Mouse (Mus musculus): ENCODE data around the gene Zswim3. TPM values are rescaled to one million over a fixed set of nuclear protein-coding genes. Genes with fewer than 3 reads are reported as not detected.

The Zswim3 gene
- polyA plus RNA-seq, 1 experiment from 2014 or later = 16.4 TPM

DNA sequence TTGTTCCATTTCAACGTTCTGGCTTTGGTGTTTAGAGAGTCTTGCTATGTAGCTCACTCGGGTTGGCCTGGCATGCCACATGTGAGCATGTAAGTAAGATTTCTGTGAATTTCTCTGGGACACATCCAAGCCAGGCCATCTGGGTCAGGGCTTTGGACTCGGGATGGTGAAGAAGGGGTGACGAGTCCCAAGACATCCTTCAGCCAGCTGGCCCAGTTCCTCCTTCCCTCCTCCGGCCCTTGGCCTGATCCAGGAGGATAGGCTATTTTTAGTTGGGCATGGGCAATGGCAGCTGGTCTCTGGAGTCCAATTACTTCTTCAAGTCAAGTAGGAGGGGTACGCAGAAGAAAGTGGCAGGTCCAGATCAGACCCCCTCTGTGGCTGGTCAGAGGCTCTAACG, 26.1 kb upstream of the Zswim3 start:
- Histone ChIP-seq H3K9me3 (ENCODE audit: control insufficient read depth, low read length) (no peaks in the 10 kb centered on the region), H3K27me3 (ENCODE audit: control insufficient read depth, insufficient read depth, low read length) (no peaks in the 10 kb centered on the region), H3K4me3 (replicated peaks; ENCODE audit: low read length) (no peak overlapping the region), H3K27ac (no peak overlapping the region), H3K9ac (no peak overlapping the region), H3K4me2 (replicated peaks) (no peak overlapping the region), H3K4me1 (replicated peaks; ENCODE audit: control insufficient read depth, insufficient read depth, low read length) (no peaks in the 10 kb centered on the region), H3K36me3 (replicated peaks; ENCODE audit: control insufficient read depth, insufficient read depth) (no peaks in the 10 kb centered on the region)
- DNase-seq (ENCODE audit: low spot score) (no peak), ATAC-seq (ENCODE audit: low FRiP score) (no peak)
- 84% methylated on average over 7 of the region's 7 CpGs for WGBS

DNA sequence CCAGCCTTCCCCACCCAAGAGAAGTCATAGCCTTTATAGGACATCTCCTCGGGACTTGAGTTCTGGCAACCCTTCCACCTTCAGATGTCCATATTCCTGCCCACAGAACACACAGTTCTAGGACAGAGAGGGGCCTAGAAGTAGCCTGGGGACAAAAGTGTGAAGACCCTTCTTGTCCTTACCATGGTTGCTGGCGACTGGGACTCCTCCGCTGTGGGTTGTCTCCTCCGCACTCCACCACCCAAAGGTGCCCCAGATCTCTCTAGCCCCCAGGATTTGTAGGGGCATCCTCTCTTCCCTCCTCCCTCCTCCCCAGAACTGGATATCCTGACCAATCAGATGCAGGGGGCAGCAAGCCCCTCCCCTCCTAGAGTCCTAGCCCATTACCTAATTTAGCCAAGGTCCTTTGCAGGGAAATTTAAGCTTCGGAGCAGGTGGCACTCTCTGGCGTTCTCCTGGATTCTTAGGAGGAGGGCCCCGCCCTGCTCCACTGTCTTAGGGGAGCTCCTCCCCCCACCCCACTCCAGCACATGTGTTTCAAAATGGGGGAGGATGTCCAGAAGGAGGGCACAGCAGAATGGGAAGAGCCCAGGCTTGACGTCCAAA, 25.3 kb upstream of the Zswim3 start, which contains the start of gene Tnnc2:
TSS of gene Tnnc2 (minus strand) at position 487 of the 606 bp plus-strand sequence.
- DNase-seq (ENCODE audit: low spot score) (no peak), ATAC-seq (ENCODE audit: low FRiP score) (no peak)
- H3K9me3 ChIP-seq (ENCODE audit: control insufficient read depth, low read length) = no peaks in the 10 kb centered on the region
- no peak within 1 kb of the TSS for H3K9ac ChIP-seq
- H3K4me1 ChIP-seq (replicated peaks; ENCODE audit: control insufficient read depth, insufficient read depth, low read length) = no peaks in the 10 kb centered on the region
- no peaks in the 10 kb centered on the region for H3K27me3 ChIP-seq (ENCODE audit: control insufficient read depth, insufficient read depth, low read length)
- 71% methylated on average over 8 of the region's 8 CpGs for WGBS
- H3K4me2 ChIP-seq (replicated peaks) = no peak within 1 kb of the TSS
- no peak within 1 kb of the TSS for H3K27ac ChIP-seq
- H3K4me3 ChIP-seq (replicated peaks; ENCODE audit: low read length) = no peak within 1 kb of the TSS
- no peaks in the 10 kb centered on the region for H3K36me3 ChIP-seq (replicated peaks; ENCODE audit: control insufficient read depth, insufficient read depth)

DNA sequence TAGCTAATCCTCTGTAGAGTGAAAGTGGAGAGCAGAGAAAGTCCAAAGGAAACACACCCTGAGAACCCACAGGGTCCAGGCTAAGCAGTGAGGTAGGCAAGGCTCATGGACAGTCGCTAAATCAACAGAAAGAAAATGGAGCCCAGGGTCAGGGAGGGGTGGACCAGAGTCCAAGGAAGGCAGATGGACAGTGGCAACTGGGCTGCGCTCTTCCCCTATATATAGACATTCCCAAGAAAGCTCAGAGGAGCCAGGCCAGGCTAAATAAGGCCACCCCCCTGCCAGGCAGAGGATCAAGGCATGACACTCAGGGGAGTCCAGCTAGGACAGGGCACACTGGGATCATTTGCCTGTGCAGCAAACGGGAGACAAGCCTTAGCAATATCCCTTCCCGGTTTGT, 23.0 kb upstream of the Zswim3 start:
- Histone ChIP-seq H3K36me3 (replicated peaks; ENCODE audit: control insufficient read depth, insufficient read depth) (no peaks in the 10 kb centered on the region), H3K9ac (no peak overlapping the region), H3K4me3 (replicated peaks; ENCODE audit: low read length) (no peak overlapping the region), H3K27me3 (ENCODE audit: control insufficient read depth, insufficient read depth, low read length) (no peaks in the 10 kb centered on the region), H3K27ac (no peak overlapping the region), H3K4me1 (replicated peaks; ENCODE audit: control insufficient read depth, insufficient read depth, low read length) (peaks cover 7% of the 10 kb centered on the region; the same call in 1 of the 2 replicates), H3K4me2 (replicated peaks) (no peak overlapping the region), H3K9me3 (ENCODE audit: control insufficient read depth, low read length) (no peaks in the 10 kb centered on the region)
- no peak for DNase-seq (ENCODE audit: low spot score)
- ATAC-seq (ENCODE audit: low FRiP score) = no peak
- 79% methylated on average over 4 of the region's 4 CpGs for WGBS

DNA sequence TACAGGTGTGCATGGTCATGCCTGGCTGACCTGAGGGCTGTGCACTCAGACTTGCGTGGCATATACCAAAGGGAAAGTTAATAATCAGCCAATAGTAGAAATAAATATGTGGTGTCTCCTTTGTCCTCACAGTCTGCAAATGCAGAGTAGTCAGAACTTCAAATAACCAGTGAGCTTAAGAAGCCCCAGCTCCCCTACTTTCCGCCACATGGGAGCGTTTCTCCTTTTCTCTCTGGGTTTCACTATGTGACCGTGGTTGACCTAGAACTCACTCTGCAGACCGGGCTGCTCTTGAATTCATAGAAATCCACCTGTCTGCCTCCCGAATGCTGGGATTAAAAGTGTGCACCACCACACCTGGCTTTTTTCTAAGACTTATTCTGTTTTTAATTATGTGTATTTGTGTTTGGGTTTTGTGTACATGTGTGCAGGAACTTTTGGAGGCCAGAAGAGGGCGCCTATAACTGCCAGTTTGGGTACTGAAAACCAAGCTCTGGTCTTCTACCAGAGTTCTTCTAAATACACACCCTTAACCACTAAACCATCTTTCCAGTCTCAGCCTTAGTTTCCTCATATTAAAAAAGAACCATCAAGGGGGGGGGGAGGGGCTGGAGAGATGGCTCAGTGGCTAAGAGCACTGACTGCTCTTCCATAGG, 20.8 kb upstream of the Zswim3 start:
- Histone ChIP-seq H3K4me3 (replicated peaks; ENCODE audit: low read length) (no peak overlapping the region), H3K9ac (no peak overlapping the region), H3K36me3 (replicated peaks; ENCODE audit: control insufficient read depth, insufficient read depth) (peaks cover 4% of the 10 kb centered on the region; the same call in 1 of the 2 replicates), H3K4me1 (replicated peaks; ENCODE audit: control insufficient read depth, insufficient read depth, low read length) (peaks cover 7% of the 10 kb centered on the region; the same call in 1 of the 2 replicates), H3K27me3 (ENCODE audit: control insufficient read depth, insufficient read depth, low read length) (no peaks in the 10 kb centered on the region), H3K4me2 (replicated peaks) (no peak overlapping the region), H3K9me3 (ENCODE audit: control insufficient read depth, low read length) (no peaks in the 10 kb centered on the region), H3K27ac (no peak overlapping the region)
- ATAC-seq (ENCODE audit: low FRiP score) (no peak), DNase-seq (ENCODE audit: low spot score) (no peak)
- WGBS = 81% methylated on average over 7 of the region's 7 CpGs

DNA sequence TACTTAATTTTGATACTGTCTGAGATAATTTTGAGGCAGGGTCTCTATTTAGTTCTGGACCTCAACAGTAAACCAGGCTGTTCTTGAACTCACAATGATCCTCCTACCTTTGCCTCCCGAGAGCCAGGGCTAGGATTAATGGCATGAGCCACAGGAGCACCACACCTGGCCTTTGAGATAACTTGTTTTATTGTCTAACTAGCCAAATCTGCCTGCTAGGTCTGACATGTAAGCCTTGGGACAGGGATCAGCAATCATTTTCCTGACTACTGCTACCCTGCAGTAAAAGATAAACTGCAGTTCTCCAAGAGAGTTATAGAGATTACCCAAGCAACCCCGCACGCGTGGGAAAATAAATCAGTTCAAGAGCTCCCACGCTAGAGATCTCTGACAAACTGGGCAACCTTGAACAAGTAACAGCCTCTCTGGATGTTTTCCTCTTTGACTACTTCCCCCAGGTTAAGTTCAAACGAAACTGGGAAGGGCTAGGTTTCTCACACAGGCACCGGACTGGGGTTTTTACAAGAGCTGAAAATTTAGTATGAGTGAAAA, 20.0 kb upstream of the Zswim3 start:
- Histone ChIP-seq H3K9me3 (ENCODE audit: control insufficient read depth, low read length) (no peaks in the 10 kb centered on the region), H3K27me3 (ENCODE audit: control insufficient read depth, insufficient read depth, low read length) (no peaks in the 10 kb centered on the region), H3K4me3 (replicated peaks; ENCODE audit: low read length) (peak overlapping the region; percentile 62), H3K4me1 (replicated peaks; ENCODE audit: control insufficient read depth, insufficient read depth, low read length) (peaks cover 7% of the 10 kb centered on the region; the same call in 1 of the 2 replicates), H3K36me3 (replicated peaks; ENCODE audit: control insufficient read depth, insufficient read depth) (peaks cover 11% of the 10 kb centered on the region; the same call in 1 of the 2 replicates), H3K4me2 (replicated peaks) (peak overlapping the region; percentile 89), H3K9ac (peak overlapping the region; percentile 78), H3K27ac (0 out of 2 replicates have a peak overlapping the region, but pooled peaks have one; percentile 44)
- 19% methylated on average over 7 of the region's 7 CpGs for WGBS
- ATAC-seq (ENCODE audit: low FRiP score) (no peak), DNase-seq (ENCODE audit: low spot score) (no peak)

DNA sequence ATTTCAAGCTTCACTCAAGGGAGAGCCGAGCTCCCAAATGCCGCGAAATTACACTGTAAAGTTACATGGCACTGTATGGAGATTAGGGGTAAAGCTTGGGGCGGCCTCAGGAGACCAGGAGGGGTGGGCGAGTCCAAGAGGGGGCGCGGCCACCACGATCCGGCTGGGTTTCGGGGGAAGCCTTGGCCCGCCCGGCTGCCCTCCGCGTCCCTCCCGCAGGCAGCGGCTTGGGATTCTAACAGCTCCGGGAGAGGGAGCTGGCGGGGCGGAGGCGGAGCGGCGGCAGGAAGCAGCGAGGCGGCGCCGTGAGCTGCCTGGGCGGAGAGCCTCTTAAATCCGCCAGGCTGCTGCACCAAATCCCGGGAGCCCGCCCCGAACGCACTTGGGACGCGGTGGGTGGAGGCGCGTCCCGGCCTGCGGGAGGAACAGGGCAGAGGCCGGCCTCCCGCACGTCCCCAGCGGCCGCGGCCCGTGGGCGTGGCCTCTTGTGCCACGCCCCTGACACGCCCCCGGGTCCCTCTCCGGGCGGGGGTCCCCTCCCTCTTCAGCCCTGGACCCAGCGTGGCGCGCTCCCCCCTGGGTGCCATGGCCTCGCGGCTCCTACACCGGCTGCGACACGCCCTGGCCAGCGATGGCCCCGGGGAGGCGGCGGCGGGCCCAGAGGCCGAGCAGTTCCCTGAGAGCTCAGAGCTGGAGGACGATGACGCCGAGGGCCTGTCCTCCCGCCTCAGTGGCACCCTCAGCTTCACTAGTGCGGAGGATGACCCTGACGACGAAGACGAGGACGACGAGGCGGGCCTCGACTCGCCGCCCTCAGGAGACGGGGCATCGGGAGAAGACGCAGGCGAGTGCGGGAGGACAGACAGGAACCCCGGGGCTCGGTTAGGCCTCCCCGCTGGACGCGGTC, 19.2 kb upstream of the Zswim3 start, which contains the start of gene Snx21:
TSS of gene Snx21 (plus strand) at position 343 of the 907 bp plus-strand sequence.
- peak; percentile 89 for ATAC-seq (ENCODE audit: low FRiP score)
- under 1% methylated on average over 60 of the region's 89 CpGs for WGBS
- peak within 1 kb of the TSS; percentile 89 for H3K4me2 ChIP-seq (replicated peaks)

DNA sequence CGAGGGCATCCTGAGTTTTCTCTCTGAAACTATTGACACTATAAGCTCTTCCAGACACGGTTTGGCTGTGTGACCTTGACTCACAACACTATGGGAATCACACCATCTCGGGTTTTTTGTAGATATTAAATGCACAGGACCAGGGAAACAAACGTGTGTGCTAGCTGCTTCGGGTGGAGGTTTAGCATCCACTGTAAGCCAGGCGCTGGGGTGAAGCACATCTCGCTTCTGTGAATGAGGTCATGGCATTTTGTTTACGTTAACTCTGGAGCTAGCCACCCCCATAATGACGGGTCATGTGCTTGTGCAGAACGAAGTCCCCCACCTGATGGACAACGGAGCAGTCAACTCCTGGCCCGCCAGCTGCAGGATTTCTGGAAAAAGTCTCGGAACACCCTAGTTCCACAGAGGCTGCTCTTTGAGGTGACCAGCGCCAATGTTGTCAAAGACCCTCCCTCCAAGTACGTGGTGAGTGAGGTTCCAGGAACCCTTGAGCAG, 18.5 kb upstream of the Zswim3 start:
- peaks cover 7% of the 10 kb centered on the region; the same call in 1 of the 2 replicates for H3K4me1 ChIP-seq (replicated peaks; ENCODE audit: control insufficient read depth, insufficient read depth, low read length)
- 9% methylated on average over 15 of the region's 15 CpGs for WGBS
- H3K36me3 ChIP-seq (replicated peaks; ENCODE audit: control insufficient read depth, insufficient read depth) = peaks cover 24% of the 10 kb centered on the region
- DNase-seq (ENCODE audit: low spot score) (peak; percentile 52), ATAC-seq (ENCODE audit: low FRiP score) (no peak; the same call in 1 of the 2 replicates)
- no peaks in the 10 kb centered on the region for H3K9me3 ChIP-seq (ENCODE audit: control insufficient read depth, low read length)
- H3K27me3 ChIP-seq (ENCODE audit: control insufficient read depth, insufficient read depth, low read length) = no peaks in the 10 kb centered on the region
- peak overlapping the region; percentile 62 for H3K4me3 ChIP-seq (replicated peaks; ENCODE audit: low read length)
- peak overlapping the region; percentile 78 for H3K9ac ChIP-seq
- H3K27ac ChIP-seq = no peak overlapping the region
- H3K4me2 ChIP-seq (replicated peaks) = peak overlapping the region; percentile 89

More for the DNA sequence above, 19.2 kb upstream of the Zswim3 start, which contains the start of gene Snx21:
- Histone ChIP-seq H3K4me1 (replicated peaks; ENCODE audit: control insufficient read depth, insufficient read depth, low read length) (peaks cover 7% of the 10 kb centered on the region; the same call in 1 of the 2 replicates), H3K9ac (peak within 1 kb of the TSS; percentile 78), H3K4me3 (replicated peaks; ENCODE audit: low read length) (peak within 1 kb of the TSS; percentile 62), H3K27ac (peak within 1 kb of the TSS; percentile 44), H3K9me3 (ENCODE audit: control insufficient read depth, low read length) (no peaks in the 10 kb centered on the region), H3K36me3 (replicated peaks; ENCODE audit: control insufficient read depth, insufficient read depth) (peaks cover 17% of the 10 kb centered on the region), H3K27me3 (ENCODE audit: control insufficient read depth, insufficient read depth, low read length) (no peaks in the 10 kb centered on the region)
- DNase-seq (ENCODE audit: low spot score) = peak; percentile 77

DNA sequence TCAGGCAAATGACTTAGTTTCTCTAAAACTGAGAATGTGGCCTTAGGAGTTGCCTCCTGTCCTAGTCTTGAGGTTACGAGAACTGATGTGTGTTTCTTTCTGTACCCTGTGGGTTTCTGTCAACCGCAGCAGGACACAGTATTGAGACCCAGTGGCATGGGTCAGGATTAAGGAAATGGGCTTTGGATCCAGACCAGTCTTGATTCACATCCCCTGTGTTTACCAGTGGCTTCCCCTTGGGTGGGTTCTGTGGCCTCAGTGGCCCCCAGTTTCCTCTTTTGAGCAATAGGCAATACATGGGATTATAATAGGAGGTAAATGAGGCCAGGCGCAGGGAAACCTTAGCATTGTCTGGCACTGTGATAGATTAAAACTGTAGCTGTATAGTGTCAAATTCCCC, 17.9 kb upstream of the Zswim3 start:
- Histone ChIP-seq H3K27ac (no peak overlapping the region), H3K4me1 (replicated peaks; ENCODE audit: control insufficient read depth, insufficient read depth, low read length) (peaks cover 7% of the 10 kb centered on the region; the same call in 1 of the 2 replicates), H3K4me3 (replicated peaks; ENCODE audit: low read length) (peak overlapping the region; percentile 62), H3K4me2 (replicated peaks) (peak overlapping the region; percentile 89), H3K9me3 (ENCODE audit: control insufficient read depth, low read length) (no peaks in the 10 kb centered on the region), H3K9ac (no peak overlapping the region), H3K27me3 (ENCODE audit: control insufficient read depth, insufficient read depth, low read length) (no peaks in the 10 kb centered on the region), H3K36me3 (replicated peaks; ENCODE audit: control insufficient read depth, insufficient read depth) (peaks cover 30% of the 10 kb centered on the region)
- WGBS = 82% methylated on average over 3 of the region's 3 CpGs
- ATAC-seq (ENCODE audit: low FRiP score) (no peak), DNase-seq (ENCODE audit: low spot score) (no peak)
